Mouse (Mus musculus): ENCODE measurements at regions not wholly inside any gene's neighbourhood (a gene's known extent, or its start where the extent isn't known, plus 50 kb on each side); places are given as distances from the start of the nearest gene placed in this dataset.
"Not testable (repeated sequence)": the region's sequence is repeated elsewhere in the genome, so short reads cannot be mapped to it uniquely, and the experiment has no call there.

GRCm38 (mm10) chr1:181262496-181262895, 50.7 kb upstream of the Wdr26 start:
- DNase-seq (ENCODE audit: low spot score in 2 of 2) = no peak

- no peak for DNase-seq (ENCODE audit: low spot score in 2 of 2)
Measured at GRCm38 (mm10) chr1:181263216-181263615, 51.4 kb upstream of the Wdr26 start.

- DNase-seq (ENCODE audit: low spot score in 2 of 2) = not testable (repeated sequence)
Measured at GRCm38 (mm10) chr1:181270469-181270868, 58.7 kb upstream of the Wdr26 start.

GRCm38 (mm10) chr1:181271164-181271563, 59.4 kb upstream of the Wdr26 start:
- no peak for DNase-seq (ENCODE audit: low spot score in 2 of 2)

- DNase-seq (ENCODE audit: low spot score in 2 of 2) = no peak
Measured at GRCm38 (mm10) chr1:181271821-181272220, 60.0 kb upstream of the Wdr26 start.

GRCm38 (mm10) chr1:181272622-181273296, 61.0 kb upstream of the Wdr26 start:
- DNase-seq (ENCODE audit: low spot score in 2 of 2) = peak; percentile 58 to 63

GRCm38 (mm10) chr1:181273540-181274204, 61.9 kb upstream of the Wdr26 start:
- DNase-seq (ENCODE audit: low spot score in 2 of 2) = no peak

GRCm38 (mm10) chr1:181280826-181281225, 69.0 kb upstream of the Wdr26 start:
- DNase-seq (ENCODE audit: low spot score in 2 of 2) = no peak

- not testable (repeated sequence) for DNase-seq (ENCODE audit: low spot score in 2 of 2)
Measured at GRCm38 (mm10) chr1:181282986-181283385, 69.4 kb upstream of the Cnih3 start.

- DNase-seq (ENCODE audit: low spot score in 2 of 2) = not testable (repeated sequence)
Measured at GRCm38 (mm10) chr1:181283539-181283938, 68.9 kb upstream of the Cnih3 start.

- DNase-seq (ENCODE audit: low spot score in 2 of 2) = no peak
Measured at GRCm38 (mm10) chr1:181284301-181285197, 67.9 kb upstream of the Cnih3 start.

- no peak for DNase-seq (ENCODE audit: low spot score in 2 of 2)
Measured at GRCm38 (mm10) chr1:181285600-181285999, 66.8 kb upstream of the Cnih3 start.

- no peak for DNase-seq (ENCODE audit: low spot score in 2 of 2)
Measured at GRCm38 (mm10) chr1:181286146-181286545, 66.3 kb upstream of the Cnih3 start.

- DNase-seq (ENCODE audit: low spot score in 2 of 2) = no peak
Measured at GRCm38 (mm10) chr1:181287166-181287565, 65.3 kb upstream of the Cnih3 start.

GRCm38 (mm10) chr1:181289385-181290035, 62.9 kb upstream of the Cnih3 start:
- no peak for DNase-seq (ENCODE audit: low spot score in 2 of 2)

GRCm38 (mm10) chr1:181291202-181291601, 61.2 kb upstream of the Cnih3 start:
- DNase-seq (ENCODE audit: low spot score in 2 of 2) = no peak

GRCm38 (mm10) chr1:181291966-181292365, 60.5 kb upstream of the Cnih3 start:
- DNase-seq (ENCODE audit: low spot score in 2 of 2) = no peak

GRCm38 (mm10) chr1:181293079-181293865, 59.2 kb upstream of the Cnih3 start:
- no peak for DNase-seq (ENCODE audit: low spot score in 2 of 2)

- DNase-seq (ENCODE audit: low spot score in 2 of 2) = no peak
Measured at GRCm38 (mm10) chr1:181295651-181296050, 56.8 kb upstream of the Cnih3 start.

- no peak for DNase-seq (ENCODE audit: low spot score in 2 of 2)
Measured at GRCm38 (mm10) chr1:181298063-181298462, 54.4 kb upstream of the Cnih3 start.

All from adrenal gland, postnatal 4 days (tissue).